Mouse (Mus musculus): ENCODE results near the gene R3hdm1. TPM values are rescaled to one million over a fixed set of nuclear protein-coding genes. Genes with fewer than 3 reads are reported as not detected.
"Not testable (repeated sequence)": the region's sequence is repeated elsewhere in the genome, so short reads cannot be mapped to it uniquely, and the experiment has no call there.

Gene R3hdm1
- polyA plus RNA-seq, 1 experiment from 2014 or later, result 114 TPM

GRCm38 (mm10) chr1:128243996-128244726 is 141.1 kb downstream of the R3hdm1 start:
- H3K9me3 ChIP-seq (ENCODE audit: control insufficient read depth, low read length), result no peaks in the 10 kb centered on the region
- peak; percentile 96 for ATAC-seq (ENCODE audit: low FRiP score)
- H3K36me3 ChIP-seq (ENCODE audit: control insufficient read depth, insufficient read depth, low read length), result no peaks in the 10 kb centered on the region
- H3K4me3 ChIP-seq (ENCODE audit: low read depth, low read length), result peak overlapping the region; percentile 73
- peak overlapping the region; percentile 77 for H3K9ac ChIP-seq (ENCODE audit: low read depth, low read length)
- H3K4me1 ChIP-seq (replicated peaks; ENCODE audit: control insufficient read depth, insufficient read depth, low read length), result no peaks in the 10 kb centered on the region
- peak overlapping the region; percentile 84 for H3K27ac ChIP-seq (ENCODE audit: low read depth, low read length)
- peak; percentile 99 for DNase-seq (ENCODE audit: low spot score)
- no peaks in the 10 kb centered on the region for H3K27me3 ChIP-seq (ENCODE audit: control insufficient read depth, insufficient read depth, low read length)
- peak overlapping the region; percentile 83 for H3K4me2 ChIP-seq (replicated peaks; ENCODE audit: low read depth, low read length)
- under 1% methylated on average over 71 of the region's 71 CpGs for WGBS

GRCm38 (mm10) chr1:128244727-128245355 is 141.7 kb downstream of the R3hdm1 start:
- Histone ChIP-seq H3K27me3 (ENCODE audit: control insufficient read depth, insufficient read depth, low read length) (no peaks in the 10 kb centered on the region), H3K4me1 (replicated peaks; ENCODE audit: control insufficient read depth, insufficient read depth, low read length) (no peaks in the 10 kb centered on the region), H3K36me3 (ENCODE audit: control insufficient read depth, insufficient read depth, low read length) (no peaks in the 10 kb centered on the region), H3K4me3 (ENCODE audit: low read depth, low read length) (peak overlapping the region; percentile 73), H3K9ac (ENCODE audit: low read depth, low read length) (peak overlapping the region; percentile 77), H3K27ac (ENCODE audit: low read depth, low read length) (peak overlapping the region; percentile 84), H3K4me2 (replicated peaks; ENCODE audit: low read depth, low read length) (peak overlapping the region; percentile 83), H3K9me3 (ENCODE audit: control insufficient read depth, low read length) (no peaks in the 10 kb centered on the region)
- ATAC-seq (ENCODE audit: low FRiP score) (peak; percentile 56), DNase-seq (ENCODE audit: low spot score) (no peak)
- WGBS, result 2% methylated on average over 19 of the region's 19 CpGs

- H3K4me2 ChIP-seq (replicated peaks; ENCODE audit: low read depth, low read length); H3K4me3 ChIP-seq (ENCODE audit: low read depth, low read length); H3K36me3 ChIP-seq (ENCODE audit: control insufficient read depth, insufficient read depth, low read length); H3K4me1 ChIP-seq (replicated peaks; ENCODE audit: control insufficient read depth, insufficient read depth, low read length); H3K9ac ChIP-seq (ENCODE audit: low read depth, low read length); ATAC-seq (ENCODE audit: low FRiP score); DNase-seq (ENCODE audit: low spot score); H3K27ac ChIP-seq (ENCODE audit: low read depth, low read length); H3K27me3 ChIP-seq (ENCODE audit: control insufficient read depth, insufficient read depth, low read length); H3K9me3 ChIP-seq (ENCODE audit: control insufficient read depth, low read length): not testable (repeated sequence)
- 84% methylated on average over 7 of the region's 7 CpGs for WGBS
Measured at GRCm38 (mm10) chr1:128267061-128267460, 164.0 kb downstream of the R3hdm1 start.

GRCm38 (mm10) chr1:128270731-128271130 is 167.6 kb downstream of the R3hdm1 start:
- Histone ChIP-seq H3K9ac (ENCODE audit: low read depth, low read length) (no peak overlapping the region), H3K36me3 (ENCODE audit: control insufficient read depth, insufficient read depth, low read length) (peaks cover 6% of the 10 kb centered on the region; the same call in 1 of the 2 replicates), H3K27ac (ENCODE audit: low read depth, low read length) (no peak overlapping the region), H3K27me3 (ENCODE audit: control insufficient read depth, insufficient read depth, low read length) (no peaks in the 10 kb centered on the region), H3K4me1 (replicated peaks; ENCODE audit: control insufficient read depth, insufficient read depth, low read length) (no peaks in the 10 kb centered on the region), H3K4me3 (ENCODE audit: low read depth, low read length) (no peak overlapping the region), H3K4me2 (replicated peaks; ENCODE audit: low read depth, low read length) (no peak overlapping the region), H3K9me3 (ENCODE audit: control insufficient read depth, low read length) (no peaks in the 10 kb centered on the region)
- no peak for DNase-seq (ENCODE audit: low spot score)
- 98% methylated on average over 3 of the region's 3 CpGs for WGBS
- no peak for ATAC-seq (ENCODE audit: low FRiP score)

GRCm38 (mm10) chr1:128275908-128276307 is 172.8 kb downstream of the R3hdm1 start:
- no peaks in the 10 kb centered on the region for H3K4me1 ChIP-seq (replicated peaks; ENCODE audit: control insufficient read depth, insufficient read depth, low read length)
- H3K36me3 ChIP-seq (ENCODE audit: control insufficient read depth, insufficient read depth, low read length), result peaks cover 4% of the 10 kb centered on the region; the same call in 1 of the 2 replicates

GRCm38 (mm10) chr1:128278563-128278962 is 175.5 kb downstream of the R3hdm1 start:
- no peaks in the 10 kb centered on the region for H3K9me3 ChIP-seq (ENCODE audit: control insufficient read depth, low read length)
- no peaks in the 10 kb centered on the region for H3K4me1 ChIP-seq (replicated peaks; ENCODE audit: control insufficient read depth, insufficient read depth, low read length)
- no peak for ATAC-seq (ENCODE audit: low FRiP score)
- no peaks in the 10 kb centered on the region for H3K36me3 ChIP-seq (ENCODE audit: control insufficient read depth, insufficient read depth, low read length)
- no peaks in the 10 kb centered on the region for H3K27me3 ChIP-seq (ENCODE audit: control insufficient read depth, insufficient read depth, low read length)
- no peak overlapping the region for H3K9ac ChIP-seq (ENCODE audit: low read depth, low read length)
- no peak for DNase-seq (ENCODE audit: low spot score)
- H3K4me3 ChIP-seq (ENCODE audit: low read depth, low read length), result no peak overlapping the region
- 95% methylated on average over 3 of the region's 3 CpGs for WGBS
- H3K4me2 ChIP-seq (replicated peaks; ENCODE audit: low read depth, low read length), result no peak overlapping the region
- no peak overlapping the region for H3K27ac ChIP-seq (ENCODE audit: low read depth, low read length)

More at GRCm38 (mm10) chr1:128275908-128276307, 172.8 kb downstream of the R3hdm1 start:
- ATAC-seq (ENCODE audit: low FRiP score), result no peak
- no peak for DNase-seq (ENCODE audit: low spot score)
- WGBS, result 90% methylated on average over 1 of the region's 1 CpGs
- no peak overlapping the region for H3K4me3 ChIP-seq (ENCODE audit: low read depth, low read length)
- no peaks in the 10 kb centered on the region for H3K9me3 ChIP-seq (ENCODE audit: control insufficient read depth, low read length)
- H3K9ac ChIP-seq (ENCODE audit: low read depth, low read length), result no peak overlapping the region
- no peaks in the 10 kb centered on the region for H3K27me3 ChIP-seq (ENCODE audit: control insufficient read depth, insufficient read depth, low read length)
- H3K4me2 ChIP-seq (replicated peaks; ENCODE audit: low read depth, low read length), result no peak overlapping the region
- H3K27ac ChIP-seq (ENCODE audit: low read depth, low read length), result no peak overlapping the region

- H3K9ac ChIP-seq (ENCODE audit: low read depth, low read length), result no peak overlapping the region
- no peak overlapping the region for H3K4me2 ChIP-seq (replicated peaks; ENCODE audit: low read depth, low read length)
- no peaks in the 10 kb centered on the region for H3K36me3 ChIP-seq (ENCODE audit: control insufficient read depth, insufficient read depth, low read length)
- no peaks in the 10 kb centered on the region for H3K27me3 ChIP-seq (ENCODE audit: control insufficient read depth, insufficient read depth, low read length)
- no peak for DNase-seq (ENCODE audit: low spot score)
- H3K27ac ChIP-seq (ENCODE audit: low read depth, low read length), result no peak overlapping the region
- 98% methylated on average over 3 of the region's 3 CpGs for WGBS
- H3K9me3 ChIP-seq (ENCODE audit: control insufficient read depth, low read length), result no peaks in the 10 kb centered on the region
- no peak overlapping the region for H3K4me3 ChIP-seq (ENCODE audit: low read depth, low read length)
- H3K4me1 ChIP-seq (replicated peaks; ENCODE audit: control insufficient read depth, insufficient read depth, low read length), result no peaks in the 10 kb centered on the region
- no peak for ATAC-seq (ENCODE audit: low FRiP score)
Measured at GRCm38 (mm10) chr1:128281753-128282152, 178.7 kb downstream of the R3hdm1 start.

GRCm38 (mm10) chr1:128282924-128283323 is 179.8 kb downstream of the R3hdm1 start:
- Histone ChIP-seq H3K27me3 (ENCODE audit: control insufficient read depth, insufficient read depth, low read length) (no peaks in the 10 kb centered on the region), H3K36me3 (ENCODE audit: control insufficient read depth, insufficient read depth, low read length) (no peaks in the 10 kb centered on the region), H3K9me3 (ENCODE audit: control insufficient read depth, low read length) (no peaks in the 10 kb centered on the region), H3K9ac (ENCODE audit: low read depth, low read length) (no peak overlapping the region), H3K4me3 (ENCODE audit: low read depth, low read length) (no peak overlapping the region), H3K27ac (ENCODE audit: low read depth, low read length) (no peak overlapping the region), H3K4me2 (replicated peaks; ENCODE audit: low read depth, low read length) (no peak overlapping the region), H3K4me1 (replicated peaks; ENCODE audit: control insufficient read depth, insufficient read depth, low read length) (no peaks in the 10 kb centered on the region)
- 92% methylated on average over 3 of the region's 3 CpGs for WGBS
- no peak for ATAC-seq (ENCODE audit: low FRiP score)
- no peak for DNase-seq (ENCODE audit: low spot score)
